Comparison of ENCODE assay signal across 8 mouse cellular contexts in genomic region chr1:152623375-152624270, GRCm38 (mm10).
DNase-seq lines count a peak whose midpoint lies in the region; ATAC-seq and TF ChIP-seq lines count a peak whose summit lies in the region.

No protein-coding gene starts in this region.

- ATAC-seq in lung, embryonic 16.5 days (ENCODE audit: low read depth), result peak; percentile 30; the same call in 1 of the 2 replicates

- no peak for TF ChIP-seq CTCF in kidney, adult 2 months (conservative IDR thresholded peaks at IDR 0.05; ENCODE audit: insufficient read depth, insufficient read length, low read depth, low read length)

- 24% methylated on average over 12 of the region's 12 CpGs for WGBS in kidney, adult 2 months
- WGBS in lung, embryonic 16.5 days, result 23% methylated on average over 12 of the region's 12 CpGs

- no peaks in the 10 kb centered on the region for H3K9me3 ChIP-seq in lung, embryonic 16.5 days (ENCODE audit: control insufficient read depth, low read length)

- peak overlapping the region; percentile 83 for H3K4me2 ChIP-seq in lung, embryonic 16.5 days (ENCODE audit: low read depth, low read length)

- H3K27ac ChIP-seq in kidney, adult 2 months (ENCODE audit: insufficient read depth, low read depth, low read length), result peak overlapping the region; percentile 100
- peak overlapping the region; percentile 74 for H3K27ac ChIP-seq in lung, embryonic 16.5 days (ENCODE audit: low read length)

- H3K4me3 ChIP-seq in kidney, adult 2 months (ENCODE audit: insufficient read depth, low read depth, low read length), result peak overlapping the region; percentile 99
- H3K4me3 ChIP-seq in lung, embryonic 16.5 days (ENCODE audit: low read length), result peak overlapping the region; percentile 72

- DNase-seq in retina, embryonic 14.5 days (ENCODE audit: low spot score), result peak; percentile 21
- no peak for DNase-seq in retina, postnatal 1 day
- peak; percentile 48 to 63 for DNase-seq in heart, adult 9 months (ENCODE audit: low spot score in 2 of 2)
- DNase-seq in kidney, adult 2 months, result peak; percentile 85
- DNase-seq in yolk sac, embryonic 10.5 days (ENCODE audit: low spot score), result peak; percentile 60
- no peak for DNase-seq in right cerebral cortex, postnatal 14 days
- DNase-seq in B cell, adult 2 months, result no peak

- peaks cover 3% of the 10 kb centered on the region; the same call in 1 of the 2 replicates for H3K36me3 ChIP-seq in kidney, adult 2 months (ENCODE audit: control insufficient read depth, insufficient read depth, low read length)
- H3K36me3 ChIP-seq in lung, embryonic 16.5 days (ENCODE audit: control insufficient read depth, insufficient read depth, low read length), result no peaks in the 10 kb centered on the region; the same call in 1 of the 2 replicates

- H3K9ac ChIP-seq in lung, embryonic 16.5 days (ENCODE audit: low read length), result peak overlapping the region; percentile 53

- no peaks in the 10 kb centered on the region for H3K27me3 ChIP-seq in kidney, adult 2 months (replicated peaks; ENCODE audit: control insufficient read depth, insufficient read depth, low read length)
- no peaks in the 10 kb centered on the region; the same call in 1 of the 2 replicates for H3K27me3 ChIP-seq in lung, embryonic 16.5 days (ENCODE audit: control insufficient read depth, insufficient read depth, low read depth, low read length)

- H3K4me1 ChIP-seq in kidney, adult 2 months (ENCODE audit: control insufficient read depth, insufficient read depth, low read length), result peaks cover 16% of the 10 kb centered on the region; the same call in 1 of the 2 replicates
- peaks cover 18% of the 10 kb centered on the region for H3K4me1 ChIP-seq in lung, embryonic 16.5 days (replicated peaks; ENCODE audit: control insufficient read depth, insufficient read depth, low read length)

- TF ChIP-seq POLR2A in kidney, adult 2 months (IDR thresholded peaks at IDR 0.05; ENCODE audit: low read depth, low read length), result no peak

Comparison
In these comparisons a context has a peak if more than half of its experiments do, and no peak if none do; other contexts are left out.
1. DNase-seq: peak in retina, embryonic 14.5 days (single experiment), heart, adult 9 months (2 of 2), kidney, adult 2 months (single experiment) and yolk sac, embryonic 10.5 days (single experiment); none in retina, postnatal 1 day (single experiment), right cerebral cortex, postnatal 14 days (single experiment) and B cell, adult 2 months (0 of 2).